Mouse (Mus musculus) T-helper 1 cell (primary cell): ENCODE results near the gene Mpv17.

Source experiments
- in situ Hi-C: fragments of 300-600 bp; cut with MboI, MseI; formaldehyde crosslinking; loops from one replicate; pipeline ENCODE4 v1.15.1; 2025; ENCODE audit warnings: high pct_unique_total_duplicates

The Mpv17 gene

DNA sequence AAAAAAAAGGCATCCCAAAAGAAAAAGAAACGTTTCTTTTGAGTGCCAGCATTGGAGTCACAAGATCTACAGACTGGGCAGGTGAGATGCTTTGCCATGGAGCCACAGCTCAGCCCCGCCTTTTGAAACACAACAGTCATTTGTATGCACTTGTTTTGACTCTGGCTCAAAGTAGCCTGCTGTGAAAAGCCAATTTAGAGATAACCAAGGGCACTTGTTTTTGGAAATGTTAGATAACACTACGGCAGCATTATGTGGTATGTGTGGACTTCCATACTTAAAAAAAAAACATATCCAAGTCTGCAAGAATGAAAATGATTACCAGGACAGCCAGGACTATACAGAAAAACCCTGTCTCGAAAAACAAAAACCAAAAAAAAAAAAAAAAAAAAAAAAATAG, 29.6 kb upstream of the Mpv17 start:
- in situ Hi-C loops = no loop called here

DNA sequence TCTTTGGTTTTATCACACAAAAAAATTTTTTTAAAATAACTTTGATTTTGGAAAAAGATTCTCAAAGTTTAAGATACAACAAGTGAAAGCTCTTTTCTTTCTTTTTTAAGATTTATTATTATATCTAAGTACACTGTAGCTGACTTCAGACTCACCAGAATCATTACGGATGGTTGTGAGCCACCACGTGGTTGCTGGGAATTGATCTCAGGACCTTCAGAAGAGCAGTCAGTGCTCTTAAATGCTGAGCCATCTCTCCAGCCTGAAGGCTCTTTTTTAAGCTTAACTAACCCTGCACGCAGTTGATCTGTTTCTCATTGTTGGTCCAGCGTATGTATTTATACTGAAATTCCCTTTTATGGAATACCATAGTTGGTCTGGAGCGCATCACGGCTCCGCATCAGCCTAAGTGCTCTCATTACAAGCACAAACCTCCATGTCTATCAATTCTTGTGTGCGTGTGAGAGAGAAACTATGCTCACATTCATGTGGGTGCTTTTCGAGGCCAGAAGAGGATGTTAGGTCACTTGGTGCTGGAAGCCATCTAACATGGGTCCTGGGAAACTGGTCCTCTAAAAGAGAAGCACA, 27.2 kb upstream of the Mpv17 start:
- in situ Hi-C loops = no loop called here

DNA sequence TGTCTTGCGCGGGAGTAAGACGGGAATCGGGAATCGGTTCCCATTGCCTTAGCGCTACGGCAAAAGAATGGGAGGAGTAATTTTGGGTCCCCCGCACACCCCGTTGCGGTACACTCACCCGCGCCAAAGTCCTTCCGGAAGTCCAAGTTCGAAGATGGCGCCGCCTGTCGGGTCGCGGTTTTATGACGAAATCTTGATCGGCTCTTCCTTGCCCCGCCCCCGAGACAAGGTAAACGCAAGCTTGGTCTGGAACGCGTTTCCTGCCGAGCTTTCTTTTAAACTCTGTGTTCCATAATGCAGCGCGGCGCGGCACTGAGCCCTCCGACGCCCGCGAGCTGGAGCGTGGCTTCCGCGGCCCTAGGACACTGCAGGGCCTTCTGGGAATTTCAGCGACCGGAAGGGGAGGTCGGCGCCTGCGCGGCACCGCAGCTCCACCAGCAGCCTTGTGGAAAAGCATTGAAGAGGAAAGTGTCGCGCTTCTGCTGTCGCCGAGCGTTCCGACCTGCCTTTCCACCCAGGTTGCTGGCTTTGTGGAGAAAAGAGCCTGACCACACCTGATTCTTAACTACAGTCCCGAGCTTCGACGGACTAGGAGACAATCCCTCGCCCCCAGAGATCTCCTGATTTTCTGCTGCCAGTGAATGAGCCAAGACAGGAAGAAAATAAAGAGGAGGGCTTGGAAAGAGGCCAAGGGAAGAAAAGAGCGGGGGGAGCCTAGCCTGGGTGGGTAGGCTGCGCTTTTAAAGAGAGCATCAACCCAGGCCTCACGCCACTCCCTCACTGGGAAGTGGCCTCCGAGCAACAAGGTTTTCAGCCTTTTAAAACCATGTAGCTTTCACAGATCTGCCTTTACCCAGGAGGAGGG, 25.9 kb upstream of the Mpv17 start, which contains the start of the genes Gm29609 and Gtf3c2:
Gm29609 (minus strand) TSS at position 146 of the 865 bp plus-strand sequence.
Gtf3c2 (minus strand) TSS at position 379 of the 865 bp plus-strand sequence.
- in situ Hi-C loops = no loop called here

DNA sequence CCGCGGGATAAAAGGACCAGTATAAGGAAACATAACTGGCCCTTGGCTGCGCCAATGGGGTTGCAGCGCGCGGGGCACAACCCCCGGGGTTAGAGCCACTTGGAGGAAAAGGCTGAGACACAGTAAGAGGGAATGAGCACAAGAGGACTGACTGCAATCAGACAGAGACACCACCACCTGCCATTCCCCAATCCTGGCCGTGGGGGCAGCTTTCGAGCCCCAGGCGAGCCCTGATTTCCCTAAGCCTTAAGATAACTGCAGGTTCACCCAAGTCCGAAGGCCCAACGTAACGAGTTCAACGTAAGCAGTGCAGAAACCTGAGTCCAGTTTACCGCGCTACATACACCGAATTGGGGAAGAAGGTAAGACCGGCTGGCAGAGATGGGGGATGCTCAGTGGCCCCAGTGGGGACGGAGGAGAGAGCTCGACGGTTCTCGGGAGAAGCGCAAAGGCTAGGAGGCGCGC, 25.3 kb upstream of the Mpv17 start:
- in situ Hi-C loops = no loop called here

DNA sequence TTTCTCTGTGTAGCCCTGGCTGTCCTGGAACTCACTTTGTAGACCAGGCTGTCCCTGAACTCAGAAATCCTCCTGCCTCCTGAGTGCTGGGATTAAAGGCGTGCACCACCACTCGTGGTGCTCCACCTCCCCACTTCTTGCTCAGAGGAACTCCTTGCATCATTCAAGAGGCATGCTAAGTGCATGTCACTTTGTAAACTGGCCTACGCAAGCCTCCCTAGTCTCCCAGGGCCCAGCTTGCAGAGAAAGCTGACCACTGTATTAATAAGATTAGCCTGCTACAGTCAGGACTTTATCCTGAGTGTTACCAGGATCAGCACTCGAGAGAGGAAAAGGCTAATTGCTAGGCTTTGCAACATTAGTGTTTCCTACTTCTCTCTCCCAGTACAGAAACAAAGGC, 14.6 kb upstream of the Mpv17 start:
- in situ Hi-C loops = no loop called here

DNA sequence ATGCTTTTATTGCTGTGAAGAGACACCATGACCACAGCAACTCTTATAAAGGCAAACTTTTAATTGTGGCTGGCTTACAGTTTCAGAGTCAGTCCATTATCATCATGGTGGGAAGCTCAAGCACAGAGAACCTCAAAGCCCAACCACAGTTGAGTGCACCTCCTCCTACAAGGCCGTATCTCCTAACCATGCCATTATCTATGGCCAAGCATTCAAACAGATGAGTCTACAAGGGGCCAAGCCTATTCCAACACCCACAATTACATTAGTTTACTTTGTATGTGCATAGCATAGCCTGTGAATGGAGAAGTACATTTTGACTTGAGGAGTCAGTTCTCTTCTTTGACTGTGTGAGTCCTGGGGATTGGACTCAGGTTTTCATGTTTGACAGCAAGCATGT, 10.8 kb upstream of the Mpv17 start:
- in situ Hi-C loops = no loop called here

DNA sequence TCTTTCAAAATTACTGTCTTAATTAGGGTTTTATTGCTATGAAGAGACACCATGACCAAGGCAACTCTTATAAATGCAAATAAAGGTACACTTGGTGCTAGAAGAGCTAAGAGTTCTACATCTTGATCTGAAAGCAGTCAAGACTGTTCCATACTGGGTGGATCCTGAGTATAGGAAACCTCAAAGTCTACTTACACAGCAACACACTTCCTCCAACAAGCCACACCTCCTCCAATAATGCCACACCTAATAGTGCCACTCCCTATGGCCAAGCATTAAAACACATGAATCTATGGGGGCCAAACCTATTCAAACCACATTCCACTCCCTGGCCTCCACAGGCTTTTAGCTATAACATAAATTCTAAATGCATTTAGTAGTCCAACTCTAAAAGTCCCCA, 8.4 kb upstream of the Mpv17 start:
- in situ Hi-C loops = no loop called here

DNA sequence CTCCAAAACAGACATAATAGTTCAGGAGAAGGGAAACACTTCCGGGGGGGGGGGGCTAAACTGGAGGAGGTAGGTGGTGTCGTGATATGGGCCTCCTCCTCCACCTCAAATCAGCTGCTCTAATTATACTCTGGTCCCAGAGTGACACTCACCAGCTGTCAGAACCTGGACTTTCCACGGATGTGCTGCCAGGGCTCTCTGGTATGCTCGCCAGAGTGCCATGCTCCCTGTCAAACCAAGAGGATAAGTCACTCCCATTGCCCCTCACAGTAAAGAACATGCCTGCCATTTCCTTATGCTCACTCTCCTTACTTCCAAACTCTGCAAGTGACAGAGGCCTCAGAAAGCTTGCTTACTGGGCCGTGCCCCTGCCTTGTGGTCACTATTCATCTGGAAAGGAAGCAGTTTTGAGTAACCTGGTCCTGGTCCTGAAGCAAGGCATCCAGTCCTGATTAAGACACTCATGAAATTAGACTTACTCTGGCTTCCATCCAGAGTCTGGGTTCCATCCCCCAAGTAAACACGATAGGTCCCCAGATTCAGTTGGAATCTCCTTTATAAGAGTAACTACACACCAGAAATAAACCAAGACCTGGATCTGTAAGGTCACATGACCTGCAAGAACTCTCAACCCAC, 417 bp downstream of the Mpv17 start:
- in situ Hi-C loops = no loop called here

DNA sequence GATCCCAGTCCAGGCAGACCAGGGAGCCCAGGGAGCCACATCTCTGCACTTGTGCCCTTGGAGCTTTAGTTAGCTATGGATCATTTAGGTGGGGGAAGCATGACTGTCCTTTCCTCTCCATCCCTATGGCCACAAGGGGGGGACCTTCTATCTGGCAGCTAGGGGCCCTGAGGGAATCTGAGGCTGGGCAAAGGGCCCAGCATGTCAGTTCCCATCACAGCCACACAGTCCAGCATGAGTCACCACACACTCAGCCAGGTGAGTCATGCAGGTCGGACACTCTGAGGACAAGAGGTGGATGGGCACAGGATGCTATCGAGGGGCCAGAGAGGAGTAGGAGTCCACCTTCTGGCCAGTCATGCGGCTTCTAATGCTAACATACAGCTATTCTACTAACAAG, 2.3 kb downstream of the Mpv17 start:
- in situ Hi-C loops = no loop called here

DNA sequence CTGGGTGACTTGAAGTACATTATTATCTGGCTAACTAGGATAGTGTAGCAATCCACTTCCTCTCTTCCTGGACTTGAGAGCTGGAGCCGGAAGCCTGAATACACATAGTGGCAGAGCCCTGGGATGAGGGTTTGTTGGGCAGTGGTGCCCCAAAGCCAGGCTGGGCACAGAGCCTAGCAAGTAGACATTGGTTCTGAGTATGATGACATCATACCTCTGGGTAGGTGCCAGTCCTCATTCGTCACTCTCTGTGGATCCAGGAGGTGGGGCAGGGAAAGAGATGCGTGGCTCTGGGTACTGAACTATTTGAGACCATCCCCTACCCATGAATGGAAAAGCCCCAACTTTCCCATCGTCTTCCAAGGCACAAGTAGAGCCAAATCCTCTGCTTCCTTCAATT, 4.3 kb downstream of the Mpv17 start:
- in situ Hi-C loops = no loop called here

DNA sequence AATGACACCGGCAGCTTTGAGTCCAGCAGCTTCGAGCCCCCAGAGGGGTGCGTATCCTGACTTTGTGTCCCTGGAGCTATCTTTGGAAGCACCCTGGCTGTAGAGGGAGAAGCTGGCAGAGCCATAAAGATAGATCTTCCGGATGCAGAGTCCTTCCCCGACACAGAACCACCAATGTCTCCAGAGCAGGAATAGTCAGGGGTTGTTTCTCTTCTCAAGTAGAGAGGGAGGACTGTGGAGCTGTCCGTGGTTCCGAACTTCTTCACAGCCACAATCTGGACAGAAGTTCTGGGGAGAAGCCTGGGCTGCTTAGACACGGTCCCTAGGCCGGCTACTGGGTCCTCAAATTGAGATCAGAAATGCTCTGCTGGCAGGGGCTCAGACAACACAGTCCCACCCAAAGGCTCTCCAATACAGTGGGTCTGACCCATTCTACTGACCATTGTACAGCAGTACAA, 15.1 kb downstream of the Mpv17 start:
- in situ Hi-C loops = no loop called here

DNA sequence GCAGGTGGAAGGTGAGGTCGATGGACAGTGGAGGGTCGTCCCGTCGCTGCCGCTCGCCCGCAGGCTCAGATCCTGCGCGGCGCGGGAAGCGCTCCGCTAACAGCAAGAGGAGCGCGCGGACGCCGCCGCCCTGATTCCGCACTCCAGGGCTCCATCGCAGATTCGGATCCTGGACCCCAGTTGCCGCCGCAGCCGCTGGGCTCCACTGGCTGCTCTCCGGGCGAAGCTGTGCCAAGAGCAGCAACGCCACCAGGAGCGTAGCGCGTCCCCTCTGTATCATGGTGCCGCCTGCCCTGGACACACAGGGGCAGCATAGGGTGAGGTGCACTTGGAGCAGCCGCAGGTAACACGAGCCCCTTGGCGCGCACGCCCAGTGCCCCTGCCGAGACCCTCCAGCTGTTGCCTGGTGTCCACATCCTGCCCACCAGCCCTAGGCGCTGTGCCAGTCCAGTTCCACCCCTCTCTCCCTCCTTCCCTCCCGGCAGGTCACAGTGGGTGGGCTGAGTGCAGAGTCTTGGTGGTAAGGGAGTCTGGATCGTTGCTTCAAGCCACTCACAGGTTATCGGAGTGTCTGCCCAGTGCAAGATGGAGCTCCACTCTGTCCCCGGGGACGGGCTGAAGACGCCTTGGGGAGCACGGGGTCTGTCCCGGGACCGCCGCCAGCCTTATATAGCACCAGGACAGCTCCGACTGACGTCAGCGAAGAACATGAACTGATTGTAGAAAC, 15.6 kb downstream of the Mpv17 start, which contains the start of gene Ucn:
Ucn (minus strand) TSS at position 589 of the 727 bp plus-strand sequence.
- in situ Hi-C loops = no loop called here

DNA sequence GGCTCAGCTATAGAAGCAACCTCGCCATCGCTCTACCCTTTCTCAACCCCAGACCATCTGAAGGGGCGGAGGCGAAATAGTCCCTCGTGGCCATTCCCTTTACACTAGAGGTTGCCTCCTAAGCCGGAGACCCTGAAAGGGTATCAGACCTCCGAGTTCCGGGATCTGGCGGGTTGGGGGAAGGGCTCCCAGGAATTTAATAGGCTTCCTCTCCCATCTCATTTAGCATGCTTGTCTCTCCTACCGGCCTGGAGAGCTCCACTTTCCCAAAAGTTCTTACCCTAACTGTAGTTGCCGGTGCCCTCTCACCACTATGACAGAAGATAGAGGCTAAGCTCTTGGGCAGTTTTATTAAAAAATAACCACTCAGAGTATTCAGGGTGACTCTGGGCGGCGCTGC, 16.4 kb downstream of the Mpv17 start:
- in situ Hi-C loops = no loop called here

DNA sequence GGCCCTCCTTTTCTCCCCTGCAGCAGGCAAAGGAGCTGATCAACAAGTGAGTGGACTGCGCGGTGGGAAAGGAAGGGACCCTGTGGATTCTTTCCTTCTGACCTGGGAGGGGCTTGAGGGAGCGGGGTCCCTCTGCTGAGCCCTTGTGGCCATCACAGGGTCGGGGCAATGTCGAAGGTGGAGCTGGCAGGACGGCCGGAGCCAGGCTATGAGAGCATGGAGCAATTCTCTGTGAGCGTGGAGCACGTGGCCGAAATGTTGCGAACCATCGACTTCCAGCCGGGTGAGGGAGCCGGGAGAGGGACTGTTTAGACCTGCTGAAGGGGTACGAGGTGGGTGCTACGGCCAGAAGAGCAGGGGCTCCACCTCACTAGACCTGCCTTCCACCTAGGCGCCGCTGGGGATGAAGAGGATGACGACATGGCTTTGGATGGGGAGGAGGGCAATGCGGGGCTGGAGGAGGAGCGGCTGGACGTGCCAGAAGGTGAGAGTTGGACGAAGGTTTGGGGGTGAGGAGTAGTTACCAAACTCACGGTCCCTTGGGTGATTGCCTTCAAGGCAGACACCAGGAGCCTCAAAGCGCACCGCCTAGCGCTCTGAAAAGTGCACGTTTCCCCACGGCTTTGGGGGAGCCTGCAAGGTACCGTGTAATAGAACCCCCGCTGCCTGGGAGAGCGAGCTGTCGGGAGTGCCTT, 17.2 kb downstream of the Mpv17 start:
- in situ Hi-C loops = no loop called here

DNA sequence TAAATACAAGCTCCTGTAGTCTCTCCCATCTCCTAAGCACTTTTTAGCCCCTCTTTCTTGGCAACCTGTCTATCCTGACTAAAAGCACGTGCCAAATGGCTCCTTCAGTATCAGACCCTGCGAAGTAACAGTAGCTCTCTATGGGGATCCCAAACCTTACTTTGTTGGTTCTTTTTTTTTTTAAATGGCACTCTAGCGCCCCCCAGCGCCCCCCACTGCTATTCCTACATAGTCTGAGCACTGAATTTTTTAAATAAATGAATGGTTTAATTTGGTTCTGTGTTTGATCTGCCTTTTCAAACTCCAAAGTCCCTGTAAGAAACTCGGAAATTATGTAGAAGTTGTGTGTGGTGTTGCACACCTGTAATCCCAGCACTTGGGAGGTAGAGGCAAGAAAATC, 28.0 kb downstream of the Mpv17 start:
- in situ Hi-C loops = no loop called here

DNA sequence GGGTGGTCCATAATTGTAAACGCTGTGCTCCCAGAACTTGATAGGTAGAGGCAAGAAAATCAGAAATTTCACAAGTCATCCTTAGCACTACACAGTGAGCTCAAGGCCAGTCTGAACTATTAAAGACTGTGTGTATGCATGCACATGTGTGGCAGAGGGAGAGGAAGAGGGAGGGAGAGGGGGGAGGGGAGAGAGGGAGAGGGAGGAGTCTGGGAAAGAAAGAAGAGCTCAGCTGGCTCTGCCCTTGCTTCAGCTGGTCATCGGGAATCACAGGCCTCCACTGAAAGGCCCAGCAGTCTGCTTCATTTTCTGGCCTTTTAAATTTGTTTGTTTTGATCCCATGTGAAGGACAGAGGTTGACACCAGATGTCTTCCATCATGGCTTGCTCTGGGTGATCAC, 30.6 kb downstream of the Mpv17 start:
- in situ Hi-C loops = no loop called here

DNA sequence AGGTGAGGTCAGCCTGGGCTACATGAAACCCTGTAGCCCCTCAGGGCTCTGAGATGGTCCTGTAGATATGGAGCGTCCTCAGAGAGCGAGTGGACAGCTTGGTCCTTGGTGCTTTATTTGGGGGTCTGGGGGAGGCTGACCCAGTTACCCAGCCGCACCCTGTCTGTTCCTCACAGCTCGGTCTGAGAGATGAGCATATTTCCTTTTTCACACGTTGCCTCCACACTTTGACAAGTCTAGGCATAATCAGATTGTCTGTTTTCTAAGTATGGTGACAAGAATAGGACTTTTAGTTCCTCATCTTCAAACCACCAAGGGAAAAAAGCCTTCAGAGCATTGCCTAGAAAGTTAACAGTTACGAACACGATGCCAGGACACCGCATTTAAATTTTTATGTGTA, 32.9 kb downstream of the Mpv17 start:
- in situ Hi-C loops = no loop called here

DNA sequence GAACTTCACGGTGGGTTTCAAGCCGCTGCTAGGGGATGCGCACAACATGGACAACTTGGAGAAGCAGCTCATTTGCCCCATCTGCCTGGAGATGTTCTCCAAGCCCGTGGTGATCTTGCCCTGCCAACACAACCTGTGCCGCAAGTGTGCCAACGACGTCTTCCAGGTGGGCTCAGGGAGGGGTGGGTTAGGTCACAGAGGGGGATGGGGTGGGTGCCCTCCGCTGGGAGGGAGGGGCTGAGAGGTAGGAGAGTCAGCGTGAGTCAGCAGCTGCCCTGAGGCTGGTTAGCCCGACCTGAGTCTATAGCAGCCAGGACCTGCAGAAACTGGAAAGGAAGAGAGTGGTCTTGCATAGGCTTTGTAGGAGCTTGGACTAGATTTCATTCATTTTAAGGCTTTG, 37.1 kb downstream of the Mpv17 start:
- in situ Hi-C loops = no loop called here

DNA sequence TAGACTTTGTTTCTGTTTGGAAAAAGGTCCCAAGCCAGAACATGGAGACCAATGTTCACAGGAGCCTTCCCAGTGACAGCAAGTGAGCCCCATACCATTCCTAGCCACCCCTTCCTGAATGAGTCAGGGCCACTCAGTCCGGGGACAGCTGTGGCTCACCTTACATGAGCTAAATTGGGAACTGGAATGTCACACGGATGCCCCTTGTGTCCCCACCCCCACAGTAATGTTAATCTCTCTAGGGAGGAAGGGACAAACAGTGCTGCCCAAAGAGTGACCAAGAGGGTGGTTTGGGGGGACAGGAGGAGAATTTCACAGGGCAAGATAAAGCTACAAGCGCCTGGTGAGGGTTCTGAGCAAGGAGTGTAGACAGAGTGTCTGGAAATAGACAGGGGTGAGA, 37.7 kb downstream of the Mpv17 start, which contains the start of gene Trim54:
Trim54 (plus strand) TSS at position 359 of the 400 bp plus-strand sequence.
- in situ Hi-C loops = no loop called here

DNA sequence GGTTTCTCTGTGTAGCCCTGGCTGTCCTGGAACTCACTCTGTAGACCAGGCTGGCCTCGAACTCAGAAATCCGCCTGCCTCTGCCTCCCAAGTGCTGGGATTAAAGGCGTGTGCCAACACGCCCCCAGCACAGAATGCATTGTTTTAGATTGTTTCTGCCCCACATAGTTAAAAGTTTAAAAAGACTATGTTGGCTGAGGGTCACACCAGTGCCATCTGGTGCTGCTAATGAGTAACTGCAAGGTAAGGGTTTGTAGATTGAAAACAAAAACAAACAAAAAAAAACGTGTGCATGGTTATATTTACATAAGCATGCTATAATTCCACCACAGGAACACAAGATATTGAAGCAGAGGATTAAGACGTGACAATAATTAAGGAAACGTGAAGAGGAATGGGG, 43.3 kb downstream of the Mpv17 start:
- in situ Hi-C loops = no loop called here

DNA sequence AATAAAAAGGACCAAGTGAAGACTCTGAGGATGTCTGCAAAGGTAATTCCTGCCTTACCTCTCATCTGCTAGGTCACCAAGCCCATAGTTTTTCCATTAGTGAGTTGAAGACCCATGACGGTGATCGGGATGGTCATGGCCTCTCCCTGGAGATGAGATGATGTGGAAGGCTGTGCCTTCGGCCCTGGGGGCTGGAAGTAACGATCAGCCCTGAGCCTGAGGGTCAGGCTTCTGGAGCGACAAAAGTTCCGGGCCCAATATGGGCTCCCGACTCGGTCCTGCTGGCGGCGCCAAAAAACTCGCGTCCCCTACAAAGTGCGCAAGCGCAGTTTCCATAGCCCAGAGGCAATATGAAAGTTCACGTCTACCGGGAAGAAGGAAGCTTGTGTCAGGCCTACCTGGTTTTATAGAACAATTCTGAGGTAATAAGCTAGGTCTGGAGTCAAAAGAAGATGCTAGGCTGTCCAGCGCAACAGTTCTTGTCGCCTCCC, 46.0 kb downstream of the Mpv17 start, which contains the start of gene Slc30a3:
Slc30a3 (minus strand) TSS at position 238 of the 491 bp plus-strand sequence.
- in situ Hi-C loops = loop anchor here (10.0 kb wide), 1 partner anchor 553 kb away; no protein-coding TSS in a partner anchor
